Mouse (Mus musculus): ENCODE data around the gene Nif3l1. TPM values are rescaled to one million over a fixed set of nuclear protein-coding genes. Genes with fewer than 3 reads are reported as not detected.
A peak's percentile ranks its signal among the peaks of the same experiment; 100 is the strongest.

Nif3l1 gene
- polyA plus RNA-seq, 1 experiment from 2014 or later = 42.8 TPM

GRCm38 (mm10) chr1:58416048-58416447, 28.9 kb upstream of the Nif3l1 start:
- Histone ChIP-seq H3K4me1 (peaks cover 3% of the 10 kb centered on the region; the same call in 1 of the 2 replicates), H3K27me3 (no peaks in the 10 kb centered on the region), H3K27ac (no peak overlapping the region), H3K9ac (no peak overlapping the region), H3K4me2 (no peak overlapping the region), H3K9me3 (no peaks in the 10 kb centered on the region), H3K36me3 (peaks cover 83% of the 10 kb centered on the region), H3K4me3 (no peak overlapping the region)
- no peak for ATAC-seq (ENCODE audit: insufficient number of reproducible peaks, low FRiP score, low TSS enrichment, low read depth)
- 72% methylated on average over 2 of the region's 2 CpGs for WGBS

GRCm38 (mm10) chr1:58420032-58420431, 24.9 kb upstream of the Nif3l1 start:
- Histone ChIP-seq H3K27ac (no peak overlapping the region), H3K9me3 (no peaks in the 10 kb centered on the region), H3K4me3 (no peak overlapping the region), H3K4me2 (no peak overlapping the region), H3K9ac (no peak overlapping the region), H3K27me3 (no peaks in the 10 kb centered on the region), H3K36me3 (peaks cover 55% of the 10 kb centered on the region), H3K4me1 (peaks cover 17% of the 10 kb centered on the region)
- 87% methylated on average over 10 of the region's 10 CpGs for WGBS
- ATAC-seq (ENCODE audit: insufficient number of reproducible peaks, low FRiP score, low TSS enrichment, low read depth) = no peak

GRCm38 (mm10) chr1:58420961-58421360, 24.0 kb upstream of the Nif3l1 start:
- Histone ChIP-seq H3K4me3 (peak overlapping the region; percentile 98; the same call in 1 of the 2 replicates), H3K9ac (no peak overlapping the region), H3K4me2 (peak overlapping the region; percentile 51), H3K4me1 (peaks cover 17% of the 10 kb centered on the region), H3K27ac (no peak overlapping the region), H3K27me3 (no peaks in the 10 kb centered on the region), H3K9me3 (no peaks in the 10 kb centered on the region), H3K36me3 (peaks cover 47% of the 10 kb centered on the region)
- WGBS = 66% methylated on average over 7 of the region's 7 CpGs
- no peak for ATAC-seq (ENCODE audit: insufficient number of reproducible peaks, low FRiP score, low TSS enrichment, low read depth)

GRCm38 (mm10) chr1:58422879-58423278, 22.1 kb upstream of the Nif3l1 start:
- Histone ChIP-seq H3K9me3 (no peaks in the 10 kb centered on the region), H3K36me3 (peaks cover 31% of the 10 kb centered on the region), H3K4me3 (peak overlapping the region; percentile 98), H3K27ac (peak overlapping the region; percentile 99), H3K4me1 (peaks cover 17% of the 10 kb centered on the region), H3K27me3 (no peaks in the 10 kb centered on the region), H3K4me2 (peak overlapping the region; percentile 51), H3K9ac (peak overlapping the region; percentile 100)
- 3% methylated on average over 13 of the region's 13 CpGs for WGBS
- ATAC-seq (ENCODE audit: insufficient number of reproducible peaks, low FRiP score, low TSS enrichment, low read depth) = no peak

- Histone ChIP-seq H3K27me3 (no peaks in the 10 kb centered on the region), H3K4me3 (peak within 1 kb of the TSS; percentile 98), H3K4me1 (peaks cover 17% of the 10 kb centered on the region), H3K36me3 (peaks cover 23% of the 10 kb centered on the region), H3K9ac (peak within 1 kb of the TSS; percentile 100), H3K4me2 (peak within 1 kb of the TSS; percentile 51), H3K27ac (peak within 1 kb of the TSS; percentile 99), H3K9me3 (no peaks in the 10 kb centered on the region)
- WGBS = under 1% methylated on average over 79 of the region's 79 CpGs
- peak; percentile 89 for ATAC-seq (ENCODE audit: insufficient number of reproducible peaks, low FRiP score, low TSS enrichment, low read depth)
These were observed 21.3 kb upstream of the Nif3l1 start, which contains the start of gene Clk1 for GRCm38 (mm10) chr1:58423371-58424248. Clk1 (minus strand) TSS chr1:58424066.

- Histone ChIP-seq H3K9ac (no peak overlapping the region), H3K27me3 (no peaks in the 10 kb centered on the region), H3K4me1 (peaks cover 17% of the 10 kb centered on the region), H3K4me2 (no peak overlapping the region), H3K9me3 (no peaks in the 10 kb centered on the region), H3K4me3 (no peak overlapping the region), H3K36me3 (peaks cover 15% of the 10 kb centered on the region), H3K27ac (no peak overlapping the region)
- WGBS = 90% methylated on average over 3 of the region's 3 CpGs
- ATAC-seq (ENCODE audit: insufficient number of reproducible peaks, low FRiP score, low TSS enrichment, low read depth) = no peak
These were observed 20.4 kb upstream of the Nif3l1 start for GRCm38 (mm10) chr1:58424551-58424950.

GRCm38 (mm10) chr1:58444691-58445090, 260 bp upstream of the Nif3l1 start:
- peak overlapping the region; percentile 95 for H3K27ac ChIP-seq
- no peak for ATAC-seq (ENCODE audit: insufficient number of reproducible peaks, low FRiP score, low TSS enrichment, low read depth)
- H3K4me3 ChIP-seq = peak overlapping the region; percentile 70
- no peaks in the 10 kb centered on the region for H3K27me3 ChIP-seq
- H3K9me3 ChIP-seq = no peaks in the 10 kb centered on the region
- 11% methylated on average over 10 of the region's 10 CpGs for WGBS
- peaks cover 39% of the 10 kb centered on the region for H3K36me3 ChIP-seq
- H3K4me1 ChIP-seq = peaks cover 21% of the 10 kb centered on the region; the same call in 1 of the 2 replicates
- peak overlapping the region; percentile 83 for H3K9ac ChIP-seq
- peak overlapping the region; percentile 66 for H3K4me2 ChIP-seq

- H3K9me3 ChIP-seq = no peaks in the 10 kb centered on the region
- peak overlapping the region; percentile 95 for H3K27ac ChIP-seq
- peaks cover 38% of the 10 kb centered on the region for H3K36me3 ChIP-seq
- ATAC-seq (ENCODE audit: insufficient number of reproducible peaks, low FRiP score, low TSS enrichment, low read depth) = no peak
- peak overlapping the region; percentile 66 for H3K4me2 ChIP-seq
- H3K4me3 ChIP-seq = peak overlapping the region; percentile 70
- peaks cover 21% of the 10 kb centered on the region; the same call in 1 of the 2 replicates for H3K4me1 ChIP-seq
- peak overlapping the region; percentile 83 for H3K9ac ChIP-seq
- 7% methylated on average over 11 of the region's 11 CpGs for WGBS
- no peaks in the 10 kb centered on the region for H3K27me3 ChIP-seq
These were observed 910 bp downstream of the Nif3l1 start for GRCm38 (mm10) chr1:58445861-58446260.

GRCm38 (mm10) chr1:58447766-58448165, 2.8 kb downstream of the Nif3l1 start:
- H3K9ac ChIP-seq = no peak overlapping the region
- ATAC-seq (ENCODE audit: insufficient number of reproducible peaks, low FRiP score, low TSS enrichment, low read depth) = no peak
- no peak overlapping the region for H3K4me3 ChIP-seq
- peaks cover 21% of the 10 kb centered on the region; the same call in 1 of the 2 replicates for H3K4me1 ChIP-seq
- H3K27ac ChIP-seq = no peak overlapping the region
- H3K36me3 ChIP-seq = peaks cover 37% of the 10 kb centered on the region
- H3K4me2 ChIP-seq = no peak overlapping the region
- WGBS = 94% methylated on average over 7 of the region's 7 CpGs
- H3K27me3 ChIP-seq = no peaks in the 10 kb centered on the region
- H3K9me3 ChIP-seq = no peaks in the 10 kb centered on the region

- Histone ChIP-seq H3K4me2 (no peak overlapping the region), H3K9me3 (no peaks in the 10 kb centered on the region), H3K9ac (no peak overlapping the region), H3K27ac (no peak overlapping the region), H3K36me3 (peaks cover 43% of the 10 kb centered on the region), H3K4me3 (no peak overlapping the region), H3K27me3 (no peaks in the 10 kb centered on the region), H3K4me1 (peaks cover 21% of the 10 kb centered on the region; the same call in 1 of the 2 replicates)
- no peak for ATAC-seq (ENCODE audit: insufficient number of reproducible peaks, low FRiP score, low TSS enrichment, low read depth)
- 85% methylated on average over 7 of the region's 7 CpGs for WGBS
These were observed 3.4 kb downstream of the Nif3l1 start for GRCm38 (mm10) chr1:58448396-58448795.

GRCm38 (mm10) chr1:58454316-58454715, 9.4 kb downstream of the Nif3l1 start:
- Histone ChIP-seq H3K27me3 (no peaks in the 10 kb centered on the region), H3K9ac (no peak overlapping the region), H3K36me3 (peaks cover 78% of the 10 kb centered on the region), H3K4me1 (no peaks in the 10 kb centered on the region), H3K4me3 (no peak overlapping the region), H3K27ac (no peak overlapping the region), H3K4me2 (no peak overlapping the region), H3K9me3 (no peaks in the 10 kb centered on the region)
- WGBS = 95% methylated on average over 6 of the region's 6 CpGs
- ATAC-seq (ENCODE audit: insufficient number of reproducible peaks, low FRiP score, low TSS enrichment, low read depth) = no peak

GRCm38 (mm10) chr1:58458175-58458574, 13.2 kb downstream of the Nif3l1 start:
- 82% methylated on average over 5 of the region's 5 CpGs for WGBS
- H3K4me3 ChIP-seq = no peak overlapping the region
- no peaks in the 10 kb centered on the region for H3K27me3 ChIP-seq
- no peak overlapping the region for H3K27ac ChIP-seq
- H3K9me3 ChIP-seq = no peaks in the 10 kb centered on the region
- H3K4me1 ChIP-seq = no peaks in the 10 kb centered on the region
- H3K36me3 ChIP-seq = peaks cover 78% of the 10 kb centered on the region
- ATAC-seq (ENCODE audit: insufficient number of reproducible peaks, low FRiP score, low TSS enrichment, low read depth) = no peak
- no peak overlapping the region for H3K4me2 ChIP-seq
- H3K9ac ChIP-seq = no peak overlapping the region
